Mouse (Mus musculus): ENCODE measurements around the gene Tcaim.

DNA sequence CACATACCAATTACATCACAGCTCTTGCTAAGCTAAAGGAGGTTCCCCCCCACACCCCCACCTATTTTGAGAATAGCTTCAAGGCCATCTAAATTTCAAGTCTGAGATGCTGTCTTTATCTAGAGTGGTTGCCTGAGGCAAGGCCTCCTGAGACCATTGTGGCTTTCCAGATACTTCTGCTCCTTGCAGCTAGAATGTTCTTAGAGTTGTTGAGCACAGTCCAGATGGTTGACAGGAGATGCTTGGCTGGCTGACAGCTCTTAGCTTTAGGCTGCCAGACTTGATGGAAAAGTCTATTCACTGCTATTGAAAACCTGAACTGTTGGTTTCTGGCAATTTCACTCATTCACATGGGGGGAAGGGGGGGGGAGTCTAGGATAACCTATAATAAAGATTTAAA, 40.8 kb downstream of the Tcaim start:
- TF ChIP-seq TAL1 (IDR thresholded peaks at IDR 0.05; ENCODE audit: low read length) (no peak), GATA1 (IDR thresholded peaks at IDR 0.05; ENCODE audit: low read length) (no peak)
